Mouse (Mus musculus): ENCODE measurements around the gene Fam110a.

- TF ChIP-seq POLR2A (IDR thresholded peaks at IDR 0.05; ENCODE audit: insufficient read depth, low read depth, low read length) (no peak), CTCF (IDR thresholded peaks at IDR 0.05) (no peak)
These were observed 29.2 kb upstream of the Fam110a start for GRCm38 (mm10) chr2:152009061-152009779.

All from heart, adult 2 months (tissue).